Mouse (Mus musculus): ENCODE measurements around the gene Zdhhc11. TPM values are rescaled to one million over a fixed set of nuclear protein-coding genes. Genes with fewer than 3 reads are reported as not detected.
"Not testable (repeated sequence)": the region's sequence is repeated elsewhere in the genome, so short reads cannot be mapped to it uniquely, and the experiment has no call there.

Zdhhc11 gene
- polyA plus RNA-seq, 1 experiment, result not detected

DNA sequence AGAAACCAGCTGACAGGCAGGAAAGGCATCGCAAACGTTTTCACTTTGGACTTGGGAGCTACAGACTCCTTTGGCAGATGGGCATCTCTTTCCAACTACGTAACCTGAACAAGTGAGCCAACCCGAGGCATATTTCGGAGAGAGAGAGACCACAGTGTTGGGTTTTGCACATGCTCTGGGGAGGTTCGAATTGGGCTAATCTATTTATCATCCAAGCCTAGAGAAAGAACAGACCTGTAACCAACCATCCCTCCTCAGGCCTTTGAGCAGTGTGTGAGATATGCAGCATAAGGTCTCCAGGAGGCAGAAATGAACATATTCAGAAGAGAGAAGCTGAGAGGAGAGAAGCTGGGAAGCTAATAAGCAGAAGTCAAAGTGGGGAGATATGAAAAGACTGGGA is 37.3 kb downstream of the Zdhhc11 start:
- no peak overlapping the region for H3K4me3 ChIP-seq (ENCODE audit: extremely low read depth, insufficient read depth, insufficient read length)
- no peaks in the 10 kb centered on the region for H3K4me1 ChIP-seq (ENCODE audit: control insufficient read depth, insufficient read depth, insufficient read length)
- DNase-seq (ENCODE audit: low read depth in 1 of 2, low spot score in 2 of 2), result no peak
- 81% methylated on average over 6 of the region's 6 CpGs for WGBS
- no peaks in the 10 kb centered on the region for H3K36me3 ChIP-seq (ENCODE audit: control insufficient read depth, insufficient read depth, low read length)
- H3K27ac ChIP-seq (ENCODE audit: insufficient read depth, low read length), result no peak overlapping the region
- TF ChIP-seq CTCF (IDR thresholded peaks at IDR 0.05; ENCODE audit: extremely low read depth, insufficient read depth, insufficient read length, insufficient replicate concordance) (no peak), POLR2A (IDR thresholded peaks at IDR 0.05; ENCODE audit: low read depth, low read length) (no peak)
- no peaks in the 10 kb centered on the region for H3K27me3 ChIP-seq (ENCODE audit: control insufficient read depth, insufficient read depth, low read length)

DNA sequence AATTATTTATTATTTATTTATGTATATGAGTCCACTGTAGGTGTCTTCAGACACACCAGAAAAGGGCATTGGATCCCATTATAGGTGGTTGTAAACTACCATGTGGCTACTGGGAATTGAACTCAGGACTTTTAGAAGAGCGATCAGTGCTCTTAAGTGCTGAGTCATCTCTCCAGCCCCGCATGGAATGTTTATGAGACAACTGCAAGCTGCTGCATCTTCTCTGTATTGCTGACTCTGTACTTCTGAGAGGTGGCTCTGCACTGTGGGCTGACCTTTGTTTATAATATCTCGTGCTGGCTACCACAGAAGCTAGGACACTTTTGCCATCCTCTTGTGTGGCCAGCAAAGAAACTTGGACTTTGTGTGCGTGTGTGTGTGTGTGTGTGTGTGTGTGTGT is 37.8 kb downstream of the Zdhhc11 start:
- WGBS, result 58% methylated on average over 4 of the region's 4 CpGs
- no peak overlapping the region for H3K4me3 ChIP-seq (ENCODE audit: extremely low read depth, insufficient read depth, insufficient read length)
- no peaks in the 10 kb centered on the region for H3K36me3 ChIP-seq (ENCODE audit: control insufficient read depth, insufficient read depth, low read length)
- TF ChIP-seq CTCF (IDR thresholded peaks at IDR 0.05; ENCODE audit: extremely low read depth, insufficient read depth, insufficient read length, insufficient replicate concordance), result no peak
- TF ChIP-seq POLR2A (IDR thresholded peaks at IDR 0.05; ENCODE audit: low read depth, low read length), result no peak
- H3K27me3 ChIP-seq (ENCODE audit: control insufficient read depth, insufficient read depth, low read length), result no peaks in the 10 kb centered on the region
- no peak overlapping the region for H3K27ac ChIP-seq (ENCODE audit: insufficient read depth, low read length)
- no peak for DNase-seq (ENCODE audit: low read depth in 1 of 2, low spot score in 2 of 2)
- no peaks in the 10 kb centered on the region for H3K4me1 ChIP-seq (ENCODE audit: control insufficient read depth, insufficient read depth, insufficient read length)

DNA sequence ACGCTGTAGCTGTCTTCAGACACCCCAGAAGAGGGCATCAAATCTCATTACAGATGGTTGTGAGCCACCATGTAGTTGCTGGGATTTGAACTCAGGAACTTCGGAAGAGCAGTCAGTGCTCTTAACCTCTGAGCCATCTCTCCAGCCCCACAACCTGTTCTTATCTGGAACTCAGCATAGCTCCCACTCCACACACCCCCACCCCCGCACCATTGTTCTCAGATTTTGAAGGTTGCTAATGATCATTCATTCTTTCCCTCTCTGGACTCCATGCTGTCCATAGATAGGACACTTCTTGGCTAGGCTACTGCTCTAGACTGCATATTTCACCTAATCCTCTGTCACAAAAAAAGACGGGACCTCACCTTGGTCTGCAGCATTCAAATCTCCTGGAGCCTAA is 43.2 kb downstream of the Zdhhc11 start:
- not testable (repeated sequence) for DNase-seq (ENCODE audit: low read depth in 1 of 2, low spot score in 2 of 2); H3K4me1 ChIP-seq (ENCODE audit: control insufficient read depth, insufficient read depth, insufficient read length); H3K27me3 ChIP-seq (ENCODE audit: control insufficient read depth, insufficient read depth, low read length); H3K4me3 ChIP-seq (ENCODE audit: extremely low read depth, insufficient read depth, insufficient read length); H3K27ac ChIP-seq (ENCODE audit: insufficient read depth, low read length); H3K36me3 ChIP-seq (ENCODE audit: control insufficient read depth, insufficient read depth, low read length)
- 91% methylated on average over 4 of the region's 4 CpGs for WGBS

DNA sequence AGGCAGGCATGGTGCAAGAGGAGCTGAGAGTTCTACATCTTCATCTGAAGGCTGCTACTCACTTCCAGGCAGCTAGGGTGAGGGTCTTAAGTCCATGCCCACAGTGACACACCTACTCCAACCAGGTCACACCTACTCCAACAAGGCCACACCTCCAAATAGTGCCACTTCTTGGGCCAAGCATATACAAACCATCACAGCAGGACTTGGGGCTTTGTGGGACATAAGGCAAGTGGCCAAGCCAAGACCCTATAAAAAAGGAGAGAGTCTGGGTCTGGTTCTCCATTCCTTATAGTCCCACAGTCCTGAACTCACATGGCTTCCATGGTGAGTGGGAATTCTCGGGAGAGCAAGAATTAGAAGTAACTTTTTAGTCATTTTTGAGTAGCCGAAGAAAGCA is 44.6 kb downstream of the Zdhhc11 start:
- not testable (repeated sequence) for H3K27ac ChIP-seq (ENCODE audit: insufficient read depth, low read length); H3K4me1 ChIP-seq (ENCODE audit: control insufficient read depth, insufficient read depth, insufficient read length); DNase-seq (ENCODE audit: low read depth in 1 of 2, low spot score in 2 of 2); H3K36me3 ChIP-seq (ENCODE audit: control insufficient read depth, insufficient read depth, low read length); H3K4me3 ChIP-seq (ENCODE audit: extremely low read depth, insufficient read depth, insufficient read length); H3K27me3 ChIP-seq (ENCODE audit: control insufficient read depth, insufficient read depth, low read length)
- WGBS, result 81% methylated on average over 2 of the region's 2 CpGs

DNA sequence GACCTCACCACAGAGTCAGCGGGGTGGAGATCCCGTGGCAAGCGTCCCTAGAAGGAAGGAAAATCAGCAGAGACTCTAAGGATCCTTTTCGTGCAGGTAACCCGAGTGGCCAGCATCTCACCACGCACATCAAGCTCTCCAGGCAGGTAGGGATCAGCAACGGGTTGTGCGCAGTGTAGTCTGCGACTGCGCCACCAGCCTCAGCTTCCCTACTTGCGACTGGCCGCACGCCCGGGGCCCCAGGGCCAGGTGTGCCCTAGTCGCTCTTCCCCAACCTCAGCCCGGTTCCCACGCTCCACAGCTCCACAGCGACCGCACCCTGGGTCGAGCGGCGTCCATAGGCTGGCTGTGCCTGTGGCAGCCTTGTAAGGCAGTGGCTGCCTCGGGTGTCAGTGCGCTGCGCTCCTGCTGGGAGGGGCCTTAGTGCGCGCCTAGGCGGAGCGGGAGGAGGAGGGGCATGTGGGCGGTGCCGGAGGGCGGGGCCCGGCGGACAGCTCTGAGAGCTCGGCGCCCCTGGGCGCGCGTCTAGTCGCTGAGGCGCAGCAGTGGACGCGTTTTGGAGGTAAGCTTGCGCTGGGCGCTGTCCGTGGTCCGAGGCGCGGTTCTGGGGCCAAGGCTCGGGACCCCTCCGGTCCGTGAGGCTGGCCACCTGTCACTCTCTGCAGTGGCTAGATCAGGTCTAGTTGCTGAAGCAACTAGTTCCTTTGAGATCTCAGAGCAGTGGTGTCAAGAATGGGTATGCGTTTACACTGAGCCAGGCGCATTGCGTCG is 45.5 kb downstream of the Zdhhc11 start, which contains the start of gene Tppp:
Tppp (plus strand) TSS at position 460 of the 771 bp plus-strand sequence.
- Histone ChIP-seq H3K4me3 (ENCODE audit: extremely low read depth, insufficient read depth, insufficient read length) (peak within 1 kb of the TSS; percentile 69), H3K4me1 (ENCODE audit: control insufficient read depth, insufficient read depth, insufficient read length) (peaks cover 6% of the 10 kb centered on the region), H3K27me3 (ENCODE audit: control insufficient read depth, insufficient read depth, low read length) (no peaks in the 10 kb centered on the region), H3K27ac (ENCODE audit: insufficient read depth, low read length) (peak within 1 kb of the TSS; percentile 34; the same call in 1 of the 2 replicates), H3K36me3 (ENCODE audit: control insufficient read depth, insufficient read depth, low read length) (no peaks in the 10 kb centered on the region)
- DNase-seq (ENCODE audit: low read depth in 1 of 2, low spot score in 2 of 2), result peak; percentile 49 to 84
- 1% methylated on average over 56 of the region's 56 CpGs for WGBS
- no peak for TF ChIP-seq CTCF (IDR thresholded peaks at IDR 0.05; ENCODE audit: extremely low read depth, insufficient read depth, insufficient read length, insufficient replicate concordance)
- TF ChIP-seq POLR2A (IDR thresholded peaks at IDR 0.05; ENCODE audit: low read depth, low read length), result no peak

DNA sequence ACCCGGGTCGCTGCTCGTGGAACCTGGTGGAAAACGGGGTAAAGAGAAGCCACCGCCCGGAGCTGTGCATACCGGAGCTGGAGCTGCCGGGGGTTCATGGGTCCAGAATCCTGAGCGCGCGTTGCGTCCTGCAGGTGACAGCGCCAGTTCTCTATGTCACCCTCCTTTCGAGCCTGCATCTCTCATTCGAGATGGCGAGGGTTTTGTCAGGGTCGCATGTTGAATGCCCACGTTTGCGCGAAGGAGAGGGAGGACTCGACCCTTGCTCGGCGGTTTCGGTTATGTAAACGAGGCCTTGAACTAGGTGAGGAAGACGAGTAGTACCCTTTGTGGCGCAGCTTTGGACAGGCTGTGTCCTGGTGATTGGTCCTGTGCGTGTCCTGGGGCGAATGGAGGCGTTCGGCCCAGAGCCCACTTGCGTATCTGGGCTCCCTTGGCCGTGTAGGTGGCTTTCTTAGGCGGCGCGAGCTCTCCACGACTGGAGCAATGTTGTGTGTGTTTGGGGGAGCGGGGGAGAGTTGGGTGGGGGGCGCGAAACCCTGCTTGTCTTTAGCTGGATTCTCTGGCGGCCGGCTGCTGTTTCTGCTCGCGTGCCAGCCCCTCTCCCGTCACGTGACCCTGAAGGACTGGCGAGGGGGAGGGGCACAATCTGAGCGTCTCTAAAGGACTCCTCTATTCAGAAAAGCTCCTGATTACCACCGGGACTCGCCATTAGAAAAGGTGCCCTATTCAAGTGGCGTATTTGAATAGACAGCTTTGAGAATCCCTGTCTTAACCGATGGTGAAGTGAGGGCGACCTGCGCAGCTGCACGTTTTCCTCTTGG is 46.4 kb downstream of the Zdhhc11 start:
- peak in 1 of 2 experiments; percentile 24 for DNase-seq (ENCODE audit: low read depth in 1 of 2, low spot score in 2 of 2)
- 2% methylated on average over 55 of the region's 55 CpGs for WGBS
- H3K4me1 ChIP-seq (ENCODE audit: control insufficient read depth, insufficient read depth, insufficient read length), result peaks cover 6% of the 10 kb centered on the region
- H3K4me3 ChIP-seq (ENCODE audit: extremely low read depth, insufficient read depth, insufficient read length), result peak overlapping the region; percentile 69
- no peak overlapping the region for H3K27ac ChIP-seq (ENCODE audit: insufficient read depth, low read length)
- TF ChIP-seq POLR2A (IDR thresholded peaks at IDR 0.05; ENCODE audit: low read depth, low read length), result no peak
- no peak for TF ChIP-seq CTCF (IDR thresholded peaks at IDR 0.05; ENCODE audit: extremely low read depth, insufficient read depth, insufficient read length, insufficient replicate concordance)
- no peaks in the 10 kb centered on the region for H3K36me3 ChIP-seq (ENCODE audit: control insufficient read depth, insufficient read depth, low read length)
- H3K27me3 ChIP-seq (ENCODE audit: control insufficient read depth, insufficient read depth, low read length), result no peaks in the 10 kb centered on the region

DNA sequence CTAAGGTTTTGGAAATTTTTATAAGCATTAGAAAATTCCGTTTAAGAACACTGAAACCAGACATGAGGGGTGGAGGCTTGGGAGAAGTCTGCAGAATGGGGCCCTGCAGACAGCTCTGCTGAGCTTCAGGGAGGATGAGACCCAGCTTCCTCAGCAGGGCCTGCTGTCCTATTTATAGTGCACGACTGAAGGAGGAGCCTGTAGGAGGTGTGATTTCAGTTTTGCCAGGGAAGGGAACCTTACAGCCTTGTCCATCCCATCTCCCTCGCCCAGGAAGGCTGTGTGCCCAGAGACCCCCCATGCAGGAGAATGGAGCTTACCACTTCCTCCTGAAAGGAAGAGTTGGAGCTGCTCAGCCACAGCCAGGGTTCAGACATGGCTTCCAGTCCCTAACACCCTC is 47.0 kb downstream of the Zdhhc11 start:
- Histone ChIP-seq H3K36me3 (ENCODE audit: control insufficient read depth, insufficient read depth, low read length) (no peaks in the 10 kb centered on the region), H3K27ac (ENCODE audit: insufficient read depth, low read length) (no peak overlapping the region), H3K4me1 (ENCODE audit: control insufficient read depth, insufficient read depth, insufficient read length) (peaks cover 6% of the 10 kb centered on the region), H3K27me3 (ENCODE audit: control insufficient read depth, insufficient read depth, low read length) (no peaks in the 10 kb centered on the region), H3K4me3 (ENCODE audit: extremely low read depth, insufficient read depth, insufficient read length) (no peak overlapping the region)
- no peak for DNase-seq (ENCODE audit: low read depth in 1 of 2, low spot score in 2 of 2)
- 18% methylated on average over 3 of the region's 3 CpGs for WGBS
- TF ChIP-seq CTCF (IDR thresholded peaks at IDR 0.05; ENCODE audit: extremely low read depth, insufficient read depth, insufficient read length, insufficient replicate concordance) (no peak), POLR2A (IDR thresholded peaks at IDR 0.05; ENCODE audit: low read depth, low read length) (no peak)
